Mouse (Mus musculus): ENCODE data around the gene Pou2f3.

Gene Pou2f3

DNA sequence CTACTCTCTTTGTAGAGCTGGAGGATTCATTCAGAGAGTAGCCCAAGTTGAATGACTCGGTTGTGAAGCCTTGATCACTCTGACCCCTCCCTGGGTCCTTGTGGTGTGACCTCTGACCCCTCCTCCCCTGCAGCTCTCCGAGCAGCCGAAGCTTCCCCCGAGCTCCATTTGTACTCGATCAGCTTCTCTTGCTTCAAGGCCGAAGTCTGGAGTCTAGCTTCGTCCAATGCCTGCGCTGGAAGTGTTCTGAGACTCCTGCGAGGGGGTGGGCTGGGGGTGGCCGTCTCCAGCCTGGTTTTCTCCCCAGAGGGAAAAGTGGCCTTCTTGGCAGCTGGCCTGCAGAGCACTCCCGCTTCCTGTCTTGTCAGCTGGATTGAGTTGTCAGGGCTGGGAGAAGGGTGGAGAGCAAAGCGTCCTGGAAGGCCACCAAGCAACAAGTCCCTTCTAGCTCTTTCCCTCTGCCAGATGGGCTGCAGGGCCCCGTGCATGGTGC is at the start of gene Pou2f3:
Gene Pou2f3, minus strand, starts transcription at position 180 of the 493 bp plus-strand sequence.
- DNase-seq (ENCODE audit: low spot score), result peak; percentile 62

DNA sequence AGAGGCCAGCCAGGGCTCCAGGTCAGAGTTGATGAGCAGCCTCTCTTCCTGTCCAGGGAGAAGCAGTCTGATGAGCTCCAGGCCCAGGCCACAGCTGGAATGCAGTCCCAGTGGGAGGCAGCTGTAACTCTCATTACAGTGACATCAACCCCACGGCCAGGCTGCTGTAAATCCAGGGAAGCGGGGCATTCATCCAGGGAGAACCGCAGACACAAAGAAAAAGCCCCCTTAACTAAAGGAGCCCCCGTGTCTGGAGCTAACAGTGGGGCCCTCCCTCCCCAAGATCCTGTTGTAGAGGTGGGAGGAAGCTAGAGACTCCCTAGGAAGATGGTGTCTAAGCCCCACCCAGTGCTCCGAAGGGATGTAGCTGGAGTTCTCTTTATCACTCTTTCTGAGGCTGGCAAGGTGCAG is 43.1 kb upstream of the Pou2f3 start:
- no peak for DNase-seq (ENCODE audit: low spot score)

DNA sequence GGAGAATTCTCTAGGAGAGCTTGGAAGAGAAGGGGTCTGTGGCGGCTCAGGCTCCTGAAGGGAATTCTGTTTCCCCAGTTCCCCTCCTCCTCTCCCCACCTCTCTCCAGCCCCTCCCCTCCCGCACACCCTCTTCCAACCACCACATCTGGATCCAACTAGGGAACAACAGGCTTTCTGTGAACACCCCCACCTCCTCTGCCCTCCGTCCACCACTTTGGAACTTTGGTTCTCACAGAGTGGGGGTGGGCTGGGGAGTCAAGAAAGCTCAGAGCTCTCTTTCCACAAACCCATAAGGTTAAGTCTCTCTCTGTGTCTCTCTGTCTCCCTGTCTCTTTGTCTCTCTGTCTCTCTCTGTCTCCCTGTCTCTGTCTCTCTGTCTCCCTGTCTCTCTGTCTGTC is 42.6 kb upstream of the Pou2f3 start:
- DNase-seq (ENCODE audit: low spot score), result no peak

DNA sequence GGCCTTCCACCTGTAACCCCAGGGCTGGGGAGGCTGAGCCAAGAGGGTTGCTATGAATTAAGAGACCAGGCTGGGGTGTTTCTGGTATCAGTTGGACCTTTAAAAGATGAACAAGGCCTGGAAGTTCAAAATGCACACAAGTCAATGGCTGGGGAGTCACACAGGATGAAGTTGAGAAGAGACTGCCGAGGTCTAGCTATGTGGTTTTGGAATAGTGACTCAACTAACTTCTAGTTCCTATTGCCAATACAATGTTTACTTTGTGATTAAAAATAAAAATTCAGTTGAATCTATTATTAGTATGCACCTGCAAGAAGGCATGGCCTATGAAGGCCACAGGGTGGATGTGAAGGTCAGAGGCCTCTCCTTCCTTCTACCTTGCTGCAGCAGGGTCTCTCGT is 41.6 kb upstream of the Pou2f3 start:
- DNase-seq (ENCODE audit: low spot score), result no peak

DNA sequence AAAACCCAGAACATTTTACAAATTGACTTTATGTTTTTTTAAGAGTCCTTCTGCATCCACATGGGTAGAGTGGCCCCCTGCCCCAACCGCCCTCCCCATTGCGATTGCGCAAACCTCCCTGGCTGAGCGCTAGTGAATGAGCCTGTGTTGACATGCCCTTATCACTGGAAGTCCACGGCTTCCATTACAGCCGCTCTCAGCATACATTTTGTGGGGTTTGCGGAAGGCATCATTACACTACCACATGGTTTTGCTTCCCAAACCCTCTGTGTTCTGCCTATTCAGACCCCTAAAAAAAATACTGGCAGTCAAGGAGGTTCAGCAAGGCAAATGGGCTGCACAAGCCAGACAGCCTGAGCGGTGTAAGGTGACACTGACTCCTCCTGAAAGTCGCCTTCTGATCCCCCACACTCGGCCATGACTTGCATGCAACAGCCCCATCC is 36.6 kb upstream of the Pou2f3 start:
- no peak for DNase-seq (ENCODE audit: low spot score)

DNA sequence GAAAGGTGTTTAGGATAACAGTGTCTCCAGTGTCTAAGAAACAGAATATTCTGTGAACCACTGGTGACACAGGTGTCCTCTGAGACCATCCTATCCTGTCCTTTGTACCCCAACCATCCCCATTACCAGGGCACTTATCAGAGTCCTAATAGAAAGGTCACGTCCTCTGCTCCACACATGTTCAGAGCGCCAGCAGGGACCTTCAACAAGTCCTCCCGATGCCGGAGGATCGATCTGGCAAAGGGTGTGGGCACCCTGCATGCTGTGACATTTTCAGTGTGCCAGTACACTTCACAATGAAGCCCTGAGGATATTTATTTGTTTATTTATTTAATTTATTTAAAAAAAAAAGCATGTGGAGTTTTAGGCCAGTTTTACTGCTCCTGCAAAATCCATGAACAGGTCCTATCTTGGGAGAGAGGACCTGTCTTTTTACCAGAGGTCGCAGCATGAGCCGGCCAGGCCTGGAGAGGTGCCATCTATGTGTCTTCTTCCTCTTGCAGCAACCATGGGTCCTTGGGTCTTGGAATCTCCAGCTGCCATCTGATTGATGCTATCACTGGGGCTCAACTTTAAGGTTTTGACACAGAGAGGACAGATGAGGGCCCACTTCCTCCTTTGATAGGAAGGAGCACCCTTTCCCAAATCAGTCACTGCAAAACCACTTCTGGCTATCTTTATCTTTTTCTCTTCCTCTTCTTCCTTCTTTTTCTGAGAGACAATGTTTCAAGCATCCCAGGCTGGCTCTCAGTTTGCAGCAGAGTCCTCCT is 35.8 kb upstream of the Pou2f3 start:
- no peak for DNase-seq (ENCODE audit: low spot score)

DNA sequence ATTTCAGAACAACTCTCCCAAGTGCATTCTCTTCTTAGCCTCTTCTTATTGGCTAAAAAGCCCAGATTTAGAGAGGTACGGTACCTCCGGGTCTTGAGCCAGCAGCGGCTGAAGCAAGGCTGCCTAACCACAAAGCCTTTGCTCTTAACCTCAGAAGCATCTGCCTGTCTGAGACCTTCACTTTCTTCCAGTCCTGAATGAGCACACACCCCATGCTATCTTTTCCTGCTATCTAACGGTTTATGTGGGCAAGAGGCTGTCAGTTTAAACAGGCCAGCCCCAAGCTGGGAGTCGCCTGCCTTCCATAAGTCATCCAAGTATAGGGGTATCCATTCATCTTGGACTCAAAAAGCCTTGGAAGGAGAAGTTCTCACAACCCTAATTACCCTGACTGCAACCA is 32.3 kb upstream of the Pou2f3 start:
- no peak for DNase-seq (ENCODE audit: low spot score)

DNA sequence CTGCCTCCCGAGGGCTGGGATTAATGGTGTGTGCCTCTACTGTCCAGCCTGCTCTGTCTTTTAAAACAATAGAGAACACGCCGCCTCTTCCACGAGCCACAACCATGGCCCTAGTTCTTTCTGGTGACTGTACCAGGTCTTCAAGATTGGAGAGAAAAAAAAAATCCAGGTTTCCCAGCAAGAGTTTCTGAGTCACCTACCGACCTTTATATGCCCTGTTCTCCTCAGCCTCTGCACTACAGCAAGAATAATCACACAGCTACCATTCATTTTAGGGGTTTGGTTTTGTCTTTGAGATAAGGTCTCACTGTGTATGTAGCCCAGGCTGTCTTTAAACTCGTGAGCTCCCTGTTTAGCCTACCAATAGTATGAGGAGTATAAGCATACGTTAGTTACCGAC is 31.8 kb upstream of the Pou2f3 start:
- no peak for DNase-seq (ENCODE audit: low spot score)

DNA sequence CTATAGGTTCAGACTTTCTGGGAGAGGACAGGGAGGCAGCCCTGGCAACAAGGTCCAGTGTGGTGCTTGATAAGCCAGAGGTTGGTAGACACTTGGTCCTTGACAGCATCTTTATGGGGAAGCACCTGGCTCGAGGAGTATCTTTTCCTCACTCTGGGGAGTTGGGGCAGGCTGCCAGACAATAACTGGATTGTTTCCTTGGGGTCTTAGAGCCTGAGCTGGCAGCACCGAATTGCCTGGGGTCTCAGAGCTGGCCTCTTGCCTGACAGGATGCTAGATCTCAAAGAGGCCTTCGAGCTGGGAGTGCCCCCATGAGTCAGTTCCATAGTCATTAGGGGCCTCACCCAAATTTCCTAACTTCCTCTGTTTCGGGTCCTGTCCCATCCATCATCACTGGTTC is 31.1 kb upstream of the Pou2f3 start:
- no peak for DNase-seq (ENCODE audit: low spot score)

DNA sequence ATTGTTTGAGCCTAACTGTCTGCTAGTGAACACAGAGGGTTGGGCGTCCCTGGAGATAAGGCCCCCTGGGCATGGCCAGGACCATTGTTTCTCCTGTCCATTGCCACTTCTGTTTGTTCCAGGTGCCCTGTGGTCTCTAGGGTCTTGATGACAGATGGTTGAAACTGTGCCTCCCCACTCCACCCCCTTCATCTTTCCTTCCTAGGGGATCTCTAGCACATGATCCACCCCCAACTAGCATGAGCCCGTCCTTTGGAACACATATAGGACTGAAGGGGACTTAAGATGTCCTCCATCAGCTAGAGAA is 30.4 kb upstream of the Pou2f3 start:
- no peak for DNase-seq (ENCODE audit: low spot score)

DNA sequence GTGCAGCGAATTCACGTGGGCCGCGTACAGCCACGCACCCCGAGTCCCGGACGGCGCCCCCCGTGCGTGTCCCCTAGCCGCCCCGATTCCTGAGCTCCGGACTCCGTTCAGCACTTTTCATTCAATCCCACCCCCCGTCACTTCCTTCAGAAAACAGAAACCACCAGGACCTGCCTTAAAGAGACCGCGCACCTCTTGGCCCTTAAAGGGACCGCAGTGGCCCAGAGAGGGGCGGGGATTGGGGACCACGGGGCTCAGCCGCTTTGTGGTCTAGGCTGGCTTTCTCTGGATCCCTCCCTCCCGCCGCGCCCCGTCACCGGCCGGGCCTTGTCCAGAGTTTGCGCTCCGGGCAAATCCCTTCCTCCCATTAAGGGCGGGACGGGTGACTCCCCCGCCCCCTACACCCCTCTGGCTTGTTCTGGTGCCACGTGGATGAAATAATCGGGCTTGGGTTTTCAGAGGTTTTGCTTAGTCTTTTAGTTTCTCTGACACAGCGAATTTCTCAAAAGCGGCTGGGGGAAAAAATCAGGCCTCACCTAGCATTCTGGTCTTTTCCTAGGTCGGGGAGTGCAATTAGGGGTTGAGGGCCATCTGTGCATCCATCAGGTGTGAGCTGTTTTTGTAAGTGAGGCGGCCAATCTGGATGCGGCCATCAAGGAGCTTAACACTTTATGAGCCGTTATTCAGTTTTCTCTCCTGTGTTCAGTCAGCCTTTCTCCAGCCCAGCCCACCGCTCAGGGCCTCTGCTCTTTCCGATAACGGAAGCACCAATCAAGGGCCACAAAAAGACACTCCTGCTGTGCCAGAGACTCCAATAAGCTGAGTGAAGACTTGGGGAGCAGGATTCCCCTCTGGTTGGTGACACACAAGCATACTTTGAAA is 29.8 kb upstream of the Pou2f3 start, which contains the start of gene Oaf:
Gene Oaf, minus strand, starts transcription at position 200 of the 882 bp plus-strand sequence.
- peak; percentile 91 for DNase-seq (ENCODE audit: low spot score)

DNA sequence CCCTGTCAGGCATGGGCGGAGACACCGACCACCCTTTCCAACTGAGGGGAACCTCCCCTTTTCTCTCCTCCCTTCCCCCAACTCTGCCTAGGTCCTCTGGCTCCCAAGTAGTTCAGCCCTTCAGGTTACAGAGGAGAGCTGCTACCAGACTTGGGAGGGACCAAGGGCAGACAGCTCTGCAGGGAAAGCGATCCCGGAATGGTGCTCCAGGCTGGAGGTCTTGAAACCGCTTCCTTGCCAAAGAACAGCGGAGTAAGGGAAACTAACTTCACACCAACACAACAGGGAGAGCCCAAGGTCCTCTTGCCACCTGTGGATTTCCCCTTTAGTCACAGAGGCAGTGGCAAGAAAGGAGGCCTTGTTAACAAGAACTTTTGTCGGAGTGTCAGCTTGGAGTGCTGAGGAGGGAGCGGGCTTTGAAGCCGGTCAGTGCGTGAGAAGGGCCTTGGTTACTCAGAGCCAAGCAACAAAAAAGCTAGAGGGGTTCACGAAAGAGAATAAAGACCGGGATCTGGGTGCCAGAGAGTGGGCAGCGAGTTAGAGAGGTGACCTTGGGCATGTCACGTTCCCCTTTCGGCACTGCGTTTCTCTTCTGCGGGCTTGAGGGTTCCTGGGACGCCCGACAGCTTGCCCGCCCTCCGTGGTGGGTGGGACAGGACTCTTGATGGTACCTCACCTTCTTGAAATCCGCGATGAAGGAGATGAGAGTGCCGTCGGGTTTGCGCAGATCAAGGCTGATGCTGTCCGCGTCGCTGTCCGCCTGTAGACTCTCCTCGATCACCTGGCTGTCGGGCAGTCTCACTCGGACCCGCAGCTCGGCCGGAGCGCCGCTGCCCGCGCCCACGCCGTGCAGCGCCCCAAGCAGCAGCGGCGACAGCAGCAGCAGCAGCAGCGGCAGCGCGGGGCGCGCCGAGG is 28.7 kb upstream of the Pou2f3 start:
- no peak for DNase-seq (ENCODE audit: low spot score)

DNA sequence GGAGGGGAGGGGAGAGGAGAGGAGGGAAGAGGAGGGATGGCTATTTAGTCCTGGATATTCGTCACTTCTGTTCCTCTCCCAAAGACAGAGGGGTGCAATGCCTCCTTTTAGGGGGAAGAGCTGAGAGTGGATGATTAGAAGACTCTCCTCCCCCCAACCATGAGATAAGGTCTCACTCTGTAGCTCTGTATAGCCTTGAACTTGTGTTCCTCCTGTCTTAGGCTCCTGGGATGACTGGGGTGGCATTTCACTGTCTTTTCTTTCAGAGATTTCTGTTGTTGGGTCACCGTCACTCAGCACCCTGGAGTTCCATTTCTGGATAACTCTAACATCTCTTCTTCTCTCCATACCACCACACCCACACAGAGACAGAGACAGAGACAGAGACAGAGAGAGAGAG is 28.0 kb upstream of the Pou2f3 start:
- DNase-seq (ENCODE audit: low spot score), result no peak

DNA sequence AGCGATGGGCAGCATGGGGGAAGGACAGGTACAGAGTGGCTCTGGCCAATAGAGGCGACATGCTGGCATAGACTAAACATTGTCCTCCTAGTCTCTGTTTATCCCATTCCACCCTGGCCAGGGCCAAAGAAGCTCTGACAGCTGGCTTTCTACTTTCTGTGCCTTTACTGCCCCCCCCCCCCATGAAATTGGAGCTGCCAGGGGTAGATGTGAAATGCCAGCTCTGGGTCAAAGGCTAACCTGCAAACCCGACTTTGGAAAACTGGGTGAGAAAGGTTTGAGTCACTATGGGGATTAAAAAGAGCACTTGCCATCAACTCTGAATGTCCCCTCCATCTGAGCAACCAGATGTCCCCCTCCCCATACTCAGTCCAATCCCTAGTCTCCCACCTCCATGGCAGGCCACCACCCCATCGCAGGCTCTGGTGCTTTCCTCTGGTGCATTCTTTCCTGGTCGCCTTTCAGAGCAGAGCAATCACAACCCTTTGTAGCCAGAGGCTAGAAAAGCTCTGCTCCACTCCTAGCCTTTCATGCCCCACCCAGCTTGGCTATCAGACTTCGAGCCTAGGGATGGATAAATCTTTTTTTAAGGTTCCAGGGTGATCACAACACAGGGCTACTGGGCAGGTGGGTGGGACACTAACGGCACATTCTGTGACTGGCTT is 27.1 kb upstream of the Pou2f3 start:
- no peak for DNase-seq (ENCODE audit: low spot score)

DNA sequence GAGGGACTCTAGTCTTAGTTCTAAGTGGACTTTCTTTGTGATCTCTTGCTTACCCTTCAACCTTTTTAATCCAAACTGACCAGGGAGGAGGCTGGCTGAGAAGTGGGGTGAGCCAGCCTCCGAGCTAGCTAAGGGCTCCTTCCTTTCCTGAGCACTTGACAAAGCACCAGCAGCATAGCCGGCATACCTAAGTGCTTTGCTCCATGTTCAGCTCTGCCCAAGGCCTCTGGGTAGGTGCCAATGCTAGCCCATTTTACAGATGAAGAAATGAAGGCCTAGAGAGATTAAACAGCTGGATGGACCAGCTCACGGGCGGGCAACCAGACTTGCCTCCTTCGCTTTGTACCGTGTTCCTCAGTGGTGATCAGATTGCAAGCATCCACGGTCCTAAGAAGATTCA is 26.4 kb upstream of the Pou2f3 start:
- no peak for DNase-seq (ENCODE audit: low spot score)

DNA sequence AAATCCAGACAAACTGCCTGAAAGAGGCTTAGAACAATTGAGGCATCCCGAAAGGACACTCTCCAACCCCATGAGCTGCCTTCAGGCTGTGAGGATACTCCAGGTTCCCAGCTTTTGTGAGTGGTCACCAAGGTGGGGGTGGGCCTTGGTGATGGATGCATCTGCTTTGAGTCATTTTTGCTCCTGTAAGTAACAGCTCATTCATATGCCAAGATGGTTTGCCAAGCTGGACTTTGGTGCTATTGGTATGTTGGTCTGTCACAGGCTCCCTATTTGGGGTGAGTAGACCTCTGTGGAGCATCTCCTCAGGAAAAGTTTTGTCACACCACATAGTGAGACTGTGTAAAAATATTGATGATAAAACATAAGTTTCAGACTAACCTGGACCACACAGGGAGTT is 25.9 kb upstream of the Pou2f3 start:
- no peak for DNase-seq (ENCODE audit: low spot score)

DNA sequence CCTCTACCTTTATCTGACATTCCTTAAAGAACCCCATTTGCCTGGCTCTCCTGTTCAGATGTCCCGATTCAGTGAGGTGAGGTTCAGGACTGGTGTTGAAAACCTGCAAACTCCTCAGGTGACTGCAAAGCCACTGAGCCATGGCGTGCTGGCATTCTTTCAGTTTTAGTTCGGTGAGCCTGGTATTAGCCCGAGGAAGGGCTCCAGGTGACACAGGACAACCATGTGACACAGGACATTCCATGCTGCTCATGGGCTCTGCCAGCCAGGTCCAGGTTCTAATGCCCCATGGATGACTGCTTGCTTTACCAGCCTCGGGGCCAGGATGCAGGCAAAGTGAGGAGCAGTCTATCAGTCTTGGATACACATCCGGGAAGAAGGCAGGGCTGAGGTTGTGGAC is 25.2 kb upstream of the Pou2f3 start:
- no peak for DNase-seq (ENCODE audit: low spot score)

DNA sequence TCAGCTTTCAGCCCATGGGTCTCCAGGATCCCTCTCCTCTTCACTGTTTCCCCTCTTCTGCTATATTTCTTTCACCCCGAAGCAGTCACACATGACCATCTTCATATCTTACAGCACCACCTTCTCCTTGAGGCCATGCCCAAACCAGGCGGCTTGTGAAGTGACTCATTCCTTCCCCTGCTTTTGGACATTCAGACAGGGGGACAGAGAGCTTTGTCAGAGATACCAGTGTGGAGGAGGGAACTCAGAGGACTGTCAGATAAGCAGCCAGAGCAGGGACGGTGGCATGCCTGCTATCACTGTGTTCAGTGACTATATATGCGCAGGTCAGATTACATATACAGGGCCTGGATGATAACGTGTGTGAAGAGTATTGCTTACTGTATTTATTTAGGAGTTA is 24.3 kb upstream of the Pou2f3 start:
- DNase-seq (ENCODE audit: low spot score), result no peak

DNA sequence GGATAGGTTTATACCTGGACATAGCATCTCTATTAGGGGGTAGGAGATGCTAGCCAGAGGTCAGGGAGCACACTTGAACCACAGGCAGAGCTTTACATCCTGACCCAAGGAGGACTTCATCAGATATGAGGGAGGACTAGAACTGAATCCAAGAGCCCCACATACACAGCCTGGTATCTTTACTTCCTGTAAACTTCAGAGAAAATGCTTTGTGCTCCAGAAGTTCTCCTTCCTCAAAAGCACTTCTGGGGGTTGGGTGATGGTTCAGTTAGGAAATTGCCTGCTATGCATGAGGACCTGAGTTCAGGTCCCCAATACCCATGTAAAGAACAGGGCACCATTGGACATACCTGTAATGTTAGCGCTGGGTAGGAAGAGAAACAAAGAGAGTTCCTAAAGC is 23.3 kb upstream of the Pou2f3 start:
- no peak for DNase-seq (ENCODE audit: low spot score)

DNA sequence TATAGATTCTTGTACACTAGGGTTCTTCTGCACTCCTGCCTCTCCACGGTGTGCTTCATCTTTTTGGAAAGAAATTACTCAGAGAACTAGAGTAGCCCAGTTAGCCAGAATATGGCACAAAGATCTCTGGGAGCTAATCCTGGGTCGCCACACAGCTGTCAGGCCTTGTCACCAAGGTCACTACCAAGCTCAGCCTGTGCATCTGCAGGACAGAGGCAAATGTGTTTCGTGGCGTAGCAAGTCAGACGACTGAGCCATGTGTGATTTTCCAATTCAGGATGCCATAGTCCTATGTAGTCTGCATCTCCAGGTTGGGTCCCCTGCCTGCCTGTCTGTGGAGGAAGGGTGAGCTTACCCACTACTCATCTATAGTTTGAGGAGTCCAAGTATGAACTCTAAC is 22.9 kb upstream of the Pou2f3 start:
- no peak for DNase-seq (ENCODE audit: low spot score)

DNA sequence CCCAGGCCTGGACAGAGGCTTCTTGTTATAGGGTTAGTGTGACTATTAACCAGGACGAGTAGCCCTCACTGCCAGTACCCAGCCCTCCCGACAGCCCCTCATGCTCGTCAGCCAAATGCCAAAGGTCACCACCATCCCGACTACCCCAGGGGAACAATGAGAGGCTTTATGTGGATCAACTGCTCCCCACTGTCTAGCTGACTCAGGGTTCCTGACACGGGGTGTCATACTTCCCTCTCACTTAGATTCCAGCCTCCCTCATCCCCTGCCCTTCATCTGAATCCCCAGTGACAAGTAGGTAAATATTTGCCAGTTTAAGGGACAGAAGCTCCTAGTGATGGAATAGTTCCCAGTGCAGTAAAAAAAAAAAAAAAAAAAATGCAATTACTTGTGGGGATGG is 22.1 kb upstream of the Pou2f3 start:
- no peak for DNase-seq (ENCODE audit: low spot score)

DNA sequence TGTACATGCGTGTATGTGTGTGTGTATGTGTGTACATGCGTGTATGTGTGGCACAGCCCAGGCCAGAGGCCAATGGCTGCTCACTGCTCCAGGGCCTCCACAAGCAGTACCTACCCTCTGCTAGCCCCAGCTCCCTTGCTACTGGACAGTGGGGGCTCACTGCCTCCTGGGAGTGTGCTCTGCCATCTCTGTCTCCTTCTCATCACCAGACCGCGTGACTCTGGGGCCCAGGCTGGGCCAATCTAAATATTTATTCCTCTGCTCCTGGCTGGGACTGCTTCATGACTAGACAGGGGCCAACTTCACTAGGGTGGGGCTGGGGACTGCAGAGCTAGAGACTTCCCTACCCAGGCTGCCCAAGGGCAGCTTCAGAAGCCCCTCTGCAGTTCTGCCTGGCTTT is 21.6 kb upstream of the Pou2f3 start:
- DNase-seq (ENCODE audit: low spot score), result no peak

All from ovary, postnatal 36 days (tissue).